Mouse (Mus musculus): ENCODE measurements around the gene Nfkbid. TPM values are rescaled to one million over a fixed set of nuclear protein-coding genes. Genes with fewer than 3 reads are reported as not detected.

Gene Nfkbid
- polyA plus RNA-seq (2012; rRNA removed) = 0.36 and 0.52 TPM in 2 replicates

- Histone ChIP-seq H3K27ac (ENCODE audit: control insufficient read depth, insufficient read depth, low read depth, low read length) (0 out of 2 replicates have a peak within 1 kb of the TSS, but pooled peaks have one; percentile 33), H3K27me3 (ENCODE audit: control insufficient read depth, insufficient read depth, low read length) (no peaks in the 10 kb centered on the region), H3K36me3 (ENCODE audit: control insufficient read depth, insufficient read depth, low read length) (no peaks in the 10 kb centered on the region), H3K4me1 (ENCODE audit: control insufficient read depth, insufficient read depth, low read length) (peaks cover 19% of the 10 kb centered on the region), H3K4me3 (ENCODE audit: control insufficient read depth, low read depth, low read length) (peak within 1 kb of the TSS; percentile 38)
- TF ChIP-seq POLR2A (IDR thresholded peaks at IDR 0.05; ENCODE audit: control insufficient read depth, low read depth, low read length) = no peak
- no peak for TF ChIP-seq CTCF (IDR thresholded peaks at IDR 0.05; ENCODE audit: control insufficient read depth, insufficient read depth, insufficient replicate concordance, low read depth, low read length)
Measured at GRCm38 (mm10) chr7:30421175-30421889, at the start of gene Nfkbid. Gene Nfkbid, plus strand, starts transcription at chr7:30421732.

GRCm38 (mm10) chr7:30373501-30373962, 48.0 kb upstream of the Nfkbid start:
- H3K27ac ChIP-seq (ENCODE audit: control insufficient read depth, insufficient read depth, low read depth, low read length) = peak overlapping the region; percentile 24; the same call in 1 of the 2 replicates
- peak overlapping the region; percentile 79 for H3K4me3 ChIP-seq (ENCODE audit: control insufficient read depth, low read depth, low read length)
- H3K27me3 ChIP-seq (ENCODE audit: control insufficient read depth, insufficient read depth, low read length) = no peaks in the 10 kb centered on the region
- no peaks in the 10 kb centered on the region for H3K36me3 ChIP-seq (ENCODE audit: control insufficient read depth, insufficient read depth, low read length)
- peaks cover 8% of the 10 kb centered on the region for H3K4me1 ChIP-seq (ENCODE audit: control insufficient read depth, insufficient read depth, low read length)
- TF ChIP-seq POLR2A (IDR thresholded peaks at IDR 0.05; ENCODE audit: control insufficient read depth, low read depth, low read length) (peak; percentile 69), CTCF (IDR thresholded peaks at IDR 0.05; ENCODE audit: control insufficient read depth, insufficient read depth, insufficient replicate concordance, low read depth, low read length) (peak; percentile 87; the same call in 1 of the 2 replicates)

GRCm38 (mm10) chr7:30380061-30380460, 41.5 kb upstream of the Nfkbid start:
- Histone ChIP-seq H3K36me3 (ENCODE audit: control insufficient read depth, insufficient read depth, low read length) (no peaks in the 10 kb centered on the region), H3K27ac (ENCODE audit: control insufficient read depth, insufficient read depth, low read depth, low read length) (no peak overlapping the region), H3K4me1 (ENCODE audit: control insufficient read depth, insufficient read depth, low read length) (peaks cover 3% of the 10 kb centered on the region), H3K4me3 (ENCODE audit: control insufficient read depth, low read depth, low read length) (no peak overlapping the region), H3K27me3 (ENCODE audit: control insufficient read depth, insufficient read depth, low read length) (no peaks in the 10 kb centered on the region)
- TF ChIP-seq POLR2A (IDR thresholded peaks at IDR 0.05; ENCODE audit: control insufficient read depth, low read depth, low read length) = no peak
- TF ChIP-seq CTCF (IDR thresholded peaks at IDR 0.05; ENCODE audit: control insufficient read depth, insufficient read depth, insufficient replicate concordance, low read depth, low read length) = no peak

GRCm38 (mm10) chr7:30384106-30384505, 37.4 kb upstream of the Nfkbid start:
- Histone ChIP-seq H3K27me3 (ENCODE audit: control insufficient read depth, insufficient read depth, low read length) (no peaks in the 10 kb centered on the region), H3K27ac (ENCODE audit: control insufficient read depth, insufficient read depth, low read depth, low read length) (no peak overlapping the region), H3K36me3 (ENCODE audit: control insufficient read depth, insufficient read depth, low read length) (no peaks in the 10 kb centered on the region), H3K4me3 (ENCODE audit: control insufficient read depth, low read depth, low read length) (no peak overlapping the region), H3K4me1 (ENCODE audit: control insufficient read depth, insufficient read depth, low read length) (no peaks in the 10 kb centered on the region)
- TF ChIP-seq POLR2A (IDR thresholded peaks at IDR 0.05; ENCODE audit: control insufficient read depth, low read depth, low read length) (no peak), CTCF (IDR thresholded peaks at IDR 0.05; ENCODE audit: control insufficient read depth, insufficient read depth, insufficient replicate concordance, low read depth, low read length) (no peak)

GRCm38 (mm10) chr7:30392746-30393520, 28.6 kb upstream of the Nfkbid start:
- Histone ChIP-seq H3K4me1 (ENCODE audit: control insufficient read depth, insufficient read depth, low read length) (no peaks in the 10 kb centered on the region; the same call in 1 of the 2 replicates), H3K36me3 (ENCODE audit: control insufficient read depth, insufficient read depth, low read length) (no peaks in the 10 kb centered on the region), H3K27ac (ENCODE audit: control insufficient read depth, insufficient read depth, low read depth, low read length) (no peak overlapping the region), H3K4me3 (ENCODE audit: control insufficient read depth, low read depth, low read length) (no peak overlapping the region), H3K27me3 (ENCODE audit: control insufficient read depth, insufficient read depth, low read length) (no peaks in the 10 kb centered on the region)
- no peak for TF ChIP-seq POLR2A (IDR thresholded peaks at IDR 0.05; ENCODE audit: control insufficient read depth, low read depth, low read length)
- TF ChIP-seq CTCF (IDR thresholded peaks at IDR 0.05; ENCODE audit: control insufficient read depth, insufficient read depth, insufficient replicate concordance, low read depth, low read length) = no peak

GRCm38 (mm10) chr7:30393631-30394030, 27.9 kb upstream of the Nfkbid start:
- TF ChIP-seq POLR2A (IDR thresholded peaks at IDR 0.05; ENCODE audit: control insufficient read depth, low read depth, low read length) = no peak
- no peak for TF ChIP-seq CTCF (IDR thresholded peaks at IDR 0.05; ENCODE audit: control insufficient read depth, insufficient read depth, insufficient replicate concordance, low read depth, low read length)
- H3K36me3 ChIP-seq (ENCODE audit: control insufficient read depth, insufficient read depth, low read length) = no peaks in the 10 kb centered on the region
- no peak overlapping the region for H3K27ac ChIP-seq (ENCODE audit: control insufficient read depth, insufficient read depth, low read depth, low read length)
- H3K4me1 ChIP-seq (ENCODE audit: control insufficient read depth, insufficient read depth, low read length) = no peaks in the 10 kb centered on the region; the same call in 1 of the 2 replicates
- no peaks in the 10 kb centered on the region for H3K27me3 ChIP-seq (ENCODE audit: control insufficient read depth, insufficient read depth, low read length)
- no peak overlapping the region for H3K4me3 ChIP-seq (ENCODE audit: control insufficient read depth, low read depth, low read length)

- no peak overlapping the region for H3K27ac ChIP-seq (ENCODE audit: control insufficient read depth, insufficient read depth, low read depth, low read length)
- no peak for TF ChIP-seq CTCF (IDR thresholded peaks at IDR 0.05; ENCODE audit: control insufficient read depth, insufficient read depth, insufficient replicate concordance, low read depth, low read length)
- TF ChIP-seq POLR2A (IDR thresholded peaks at IDR 0.05; ENCODE audit: control insufficient read depth, low read depth, low read length) = no peak
- no peaks in the 10 kb centered on the region for H3K27me3 ChIP-seq (ENCODE audit: control insufficient read depth, insufficient read depth, low read length)
- no peaks in the 10 kb centered on the region; the same call in 1 of the 2 replicates for H3K4me1 ChIP-seq (ENCODE audit: control insufficient read depth, insufficient read depth, low read length)
- H3K36me3 ChIP-seq (ENCODE audit: control insufficient read depth, insufficient read depth, low read length) = no peaks in the 10 kb centered on the region
- no peak overlapping the region for H3K4me3 ChIP-seq (ENCODE audit: control insufficient read depth, low read depth, low read length)
Measured at GRCm38 (mm10) chr7:30394379-30394778, 27.2 kb upstream of the Nfkbid start.

All from testis, adult 2 months (tissue).